Mouse (Mus musculus): Measurements from ENCODE around the gene Gnai3.

DNA sequence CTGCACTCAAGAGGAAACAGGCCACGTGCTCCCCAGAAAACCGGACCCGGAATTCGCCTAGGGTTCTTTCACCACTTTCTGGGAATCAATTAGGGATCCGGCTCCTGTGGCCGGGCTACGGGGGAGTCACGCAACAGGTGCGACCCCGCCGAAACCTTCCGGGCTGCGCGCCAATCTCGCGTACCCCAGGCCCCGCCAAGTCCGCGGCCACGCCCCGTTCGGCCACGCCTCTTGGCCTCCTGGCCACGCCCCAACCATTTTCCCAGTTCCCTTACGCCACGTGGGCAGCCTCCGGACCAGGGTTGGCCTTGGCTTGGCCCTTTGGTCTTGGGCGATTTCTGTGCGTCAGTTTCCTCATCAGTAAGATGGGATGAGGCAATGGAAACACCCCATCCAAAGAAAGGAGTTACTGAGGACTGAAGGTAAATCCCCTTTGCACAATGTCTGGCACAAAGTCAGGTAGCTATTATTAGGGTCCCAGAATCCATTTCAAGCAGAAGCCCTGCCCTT lies 59.4 kb downstream of the Gnai3 start, which contains the start of gene Ampd2:
- TF ChIP-seq POLR2A (IDR thresholded peaks at IDR 0.05; ENCODE audit: control insufficient read depth, extremely low read depth, insufficient read depth, low read length, poor library complexity) (no peak), CTCF (IDR thresholded peaks at IDR 0.05; ENCODE audit: borderline replicate concordance, control insufficient read depth, extremely low read depth, insufficient read depth, low read length, poor library complexity) (no peak)
